Mouse (Mus musculus) stomach, embryonic 16.5 days (tissue): ENCODE results near the gene Mak. TPM values are rescaled to one million over a fixed set of nuclear protein-coding genes. Genes with fewer than 3 reads are reported as not detected.

ENCODE experiments used
- ATAC-seq: fragments of 200-750 bp; cut with Nextera tagmentation; 2 replicates; pipeline ENCODE4 v1.8.0; 2017; ENCODE audit warnings: moderate number of reproducible peaks, moderate TSS enrichment; ENCODE audit not compliant: insufficient read depth, low FRiP score
- H3K27ac ChIP-seq: fragments of 300-500 bp; sonication (generic); 2 replicates; pipeline ENCODE4 v1.5.1; 2014; ENCODE audit warnings: low read length
- H3K27me3 ChIP-seq: fragments of 300-500 bp; sonication (generic); 2 replicates; pipeline ENCODE4 v1.6.1; 2014; ENCODE audit warnings: low read length, control low read depth, mixed read lengths; ENCODE audit not compliant: control insufficient read depth, insufficient read depth
- H3K36me3 ChIP-seq: fragments of 300-500 bp; sonication (generic); 2 replicates; pipeline ENCODE4 v1.6.1; 2014; ENCODE audit warnings: low read length; ENCODE audit not compliant: control insufficient read depth, insufficient read depth
- H3K4me1 ChIP-seq: fragments of 300-500 bp; sonication (generic); 2 replicates; pipeline ENCODE4 v1.6.1; 2014; ENCODE audit warnings: low read length, control low read depth, mixed read lengths; ENCODE audit not compliant: control insufficient read depth, insufficient read depth
- H3K4me2 ChIP-seq: fragments of 300-500 bp; sonication (generic); 2 replicates; pipeline ENCODE4 v1.6.1; 2014; ENCODE audit warnings: low read depth, low read length, mixed read lengths
- H3K4me3 ChIP-seq: fragments of 300-500 bp; sonication (generic); replicated peaks from 2 replicates; pipeline ENCODE4 v1.5.1; 2014; ENCODE audit warnings: mild to moderate bottlenecking, low read length
- H3K9ac ChIP-seq: fragments of 300-500 bp; sonication (generic); 2 replicates; pipeline ENCODE4 v1.6.1; 2014; ENCODE audit warnings: low read length
- H3K9me3 ChIP-seq: fragments of 300-500 bp; sonication (generic); replicated peaks from 2 replicates; pipeline ENCODE4 v1.6.1; 2016; ENCODE audit warnings: low read length, control low read depth; ENCODE audit not compliant: control insufficient read depth
- WGBS: fragments of 180-500 bp; shearing (Covaris S2); extraction: QIAGEN DNeasy Blood & Tissue Kit; methylation state at CpG from one replicate; pipeline ENCODE4 v1.1.7; 2014; 5-methylcytosine and 5-hydroxymethylcytosine counted together
- polyA plus RNA-seq: library from polyadenylated mRNA; unstranded; fragments of >200 nt; fragmentation: Nextera tagmentation; extraction: Ambion mirVana; gene quantifications from 2 replicates; pipeline ENCODE4 v1.2.1, GENCODE M21; 2015

The Mak gene
- polyA plus RNA-seq, 1 experiment from 2014 or later = 0.49 TPM

GRCm38 (mm10) chr13:41042511-41042910 lies 37.0 kb downstream of the Mak start:
- no peak for ATAC-seq
- Histone ChIP-seq H3K4me3 (no peak overlapping the region), H3K9ac (no peak overlapping the region), H3K36me3 (no peaks in the 10 kb centered on the region), H3K27ac (no peak overlapping the region), H3K4me2 (no peak overlapping the region), H3K4me1 (no peaks in the 10 kb centered on the region), H3K27me3 (no peaks in the 10 kb centered on the region), H3K9me3 (no peaks in the 10 kb centered on the region)
- 91% methylated on average over 4 of the region's 4 CpGs for WGBS

- H3K9me3 ChIP-seq = no peaks in the 10 kb centered on the region; the same call in 1 of the 2 replicates
- H3K9ac ChIP-seq = no peak overlapping the region
- no peak for ATAC-seq
- H3K4me3 ChIP-seq = no peak overlapping the region
- H3K27me3 ChIP-seq = no peaks in the 10 kb centered on the region
- H3K27ac ChIP-seq = no peak overlapping the region
- no peaks in the 10 kb centered on the region for H3K36me3 ChIP-seq
- H3K4me2 ChIP-seq = no peak overlapping the region
- H3K4me1 ChIP-seq = no peaks in the 10 kb centered on the region
- WGBS = 77% methylated on average over 5 of the region's 5 CpGs
Observed at GRCm38 (mm10) chr13:41030098-41030497, 49.4 kb downstream of the Mak start.

- H3K27ac ChIP-seq = no peak overlapping the region
- H3K4me3 ChIP-seq = no peak overlapping the region
- 56% methylated on average over 13 of the region's 13 CpGs for WGBS
- peak; percentile 32; the same call in 1 of the 2 replicates for ATAC-seq
- H3K9me3 ChIP-seq = no peaks in the 10 kb centered on the region
- peaks cover 3% of the 10 kb centered on the region for H3K36me3 ChIP-seq
- no peak overlapping the region for H3K9ac ChIP-seq
- H3K4me2 ChIP-seq = no peak overlapping the region
- H3K4me1 ChIP-seq = peaks cover 7% of the 10 kb centered on the region
- no peaks in the 10 kb centered on the region for H3K27me3 ChIP-seq
Observed at GRCm38 (mm10) chr13:41022099-41022498, 57.4 kb downstream of the Mak start.

- Histone ChIP-seq H3K4me2 (no peak overlapping the region), H3K4me1 (peaks cover 11% of the 10 kb centered on the region), H3K27me3 (no peaks in the 10 kb centered on the region), H3K36me3 (peaks cover 3% of the 10 kb centered on the region), H3K9ac (no peak overlapping the region), H3K4me3 (no peak overlapping the region), H3K27ac (no peak overlapping the region), H3K9me3 (no peaks in the 10 kb centered on the region)
- no peak for ATAC-seq
- WGBS = 84% methylated on average over 6 of the region's 6 CpGs
Observed at GRCm38 (mm10) chr13:41021607-41022006, 57.9 kb downstream of the Mak start.

- Histone ChIP-seq H3K4me3 (no peak overlapping the region), H3K4me2 (no peak overlapping the region), H3K9me3 (no peaks in the 10 kb centered on the region), H3K27me3 (no peaks in the 10 kb centered on the region), H3K9ac (no peak overlapping the region), H3K4me1 (peaks cover 13% of the 10 kb centered on the region), H3K36me3 (peaks cover 3% of the 10 kb centered on the region), H3K27ac (no peak overlapping the region)
- no peak for ATAC-seq
- 53% methylated on average over 7 of the region's 7 CpGs for WGBS
Observed at GRCm38 (mm10) chr13:41020494-41020893, 59.0 kb downstream of the Mak start.

GRCm38 (mm10) chr13:41018756-41019591 lies 60.5 kb downstream of the Mak start:
- H3K27me3 ChIP-seq = no peaks in the 10 kb centered on the region
- H3K9ac ChIP-seq = no peak overlapping the region
- H3K36me3 ChIP-seq = peaks cover 6% of the 10 kb centered on the region
- no peak overlapping the region for H3K4me2 ChIP-seq
- WGBS = 89% methylated on average over 13 of the region's 13 CpGs
- no peak for ATAC-seq
- H3K27ac ChIP-seq = no peak overlapping the region
- H3K4me1 ChIP-seq = peaks cover 14% of the 10 kb centered on the region
- no peaks in the 10 kb centered on the region for H3K9me3 ChIP-seq
- H3K4me3 ChIP-seq = no peak overlapping the region

- H3K9me3 ChIP-seq = no peaks in the 10 kb centered on the region
- H3K27me3 ChIP-seq = no peaks in the 10 kb centered on the region
- WGBS = 84% methylated on average over 9 of the region's 9 CpGs
- H3K9ac ChIP-seq = no peak overlapping the region
- no peak overlapping the region for H3K4me3 ChIP-seq
- no peak for ATAC-seq
- H3K4me2 ChIP-seq = no peak overlapping the region
- peaks cover 3% of the 10 kb centered on the region; the same call in 1 of the 2 replicates for H3K36me3 ChIP-seq
- no peak overlapping the region for H3K27ac ChIP-seq
- H3K4me1 ChIP-seq = peaks cover 14% of the 10 kb centered on the region
Observed at GRCm38 (mm10) chr13:41018236-41018635, 61.3 kb downstream of the Mak start.

GRCm38 (mm10) chr13:41017832-41018231 lies 61.7 kb downstream of the Mak start:
- H3K9ac ChIP-seq = no peak overlapping the region
- no peak for ATAC-seq
- WGBS = 64% methylated on average over 4 of the region's 4 CpGs
- no peaks in the 10 kb centered on the region for H3K9me3 ChIP-seq
- peak overlapping the region; percentile 81; the same call in 1 of the 2 replicates for H3K4me2 ChIP-seq
- H3K27me3 ChIP-seq = no peaks in the 10 kb centered on the region
- peaks cover 3% of the 10 kb centered on the region; the same call in 1 of the 2 replicates for H3K36me3 ChIP-seq
- H3K4me3 ChIP-seq = no peak overlapping the region
- H3K27ac ChIP-seq = no peak overlapping the region
- peaks cover 14% of the 10 kb centered on the region for H3K4me1 ChIP-seq

GRCm38 (mm10) chr13:41016797-41017405 lies 62.6 kb downstream of the Mak start:
- peaks cover 14% of the 10 kb centered on the region for H3K4me1 ChIP-seq
- peak overlapping the region; percentile 82 for H3K9ac ChIP-seq
- no peaks in the 10 kb centered on the region for H3K27me3 ChIP-seq
- ATAC-seq = no peak
- peak overlapping the region; percentile 81 for H3K4me2 ChIP-seq
- H3K4me3 ChIP-seq = peak overlapping the region; percentile 69
- H3K27ac ChIP-seq = peak overlapping the region; percentile 95
- 34% methylated on average over 12 of the region's 12 CpGs for WGBS
- no peaks in the 10 kb centered on the region for H3K9me3 ChIP-seq
- peaks cover 9% of the 10 kb centered on the region; the same call in 1 of the 2 replicates for H3K36me3 ChIP-seq
